Mouse (Mus musculus) megakaryocyte, embryonic 14.5 days (primary cell): Measurements from ENCODE around the gene Ppil1. TPM values are rescaled to one million over a fixed set of nuclear protein-coding genes. Genes with fewer than 3 reads are reported as not detected.

Source experiments
- H3K27me3 ChIP-seq: replicated peaks from 2 replicates; pipeline ENCODE3; 2012; ENCODE audit warnings: inconsistent platforms
- H3K36me3 ChIP-seq: replicated peaks from 2 replicates; pipeline ENCODE3; 2012; ENCODE audit warnings: low read length, inconsistent platforms, mixed read lengths
- H3K4me1 ChIP-seq: 2 replicates; pipeline ENCODE4 v1.6.1; 2012; ENCODE audit warnings: inconsistent platforms
- H3K4me3 ChIP-seq: replicated peaks from 2 replicates; pipeline ENCODE3; 2012; ENCODE audit warnings: moderate library complexity, mild to moderate bottlenecking, inconsistent platforms
- H3K9me3 ChIP-seq: 2 replicates; pipeline ENCODE4 v1.6.1; 2012; ENCODE audit warnings: inconsistent platforms
- FLI1 ChIP-seq: IDR thresholded peaks from 2 replicates; pipeline ENCODE4 v1.6.1; 2012; ENCODE audit warnings: low read length, inconsistent platforms, mixed read lengths
- GATA1 ChIP-seq: IDR thresholded peaks from 3 replicates; pipeline ENCODE4 v1.6.1; 2012; ENCODE audit warnings: mixed read lengths, low read length, inconsistent platforms, borderline replicate concordance
- polyA plus RNA-seq: library from polyadenylated mRNA; stranded (reverse); fragments of >175 nt; gene quantifications from 2 replicates; pipeline ENCODE4 v1.2.3, GENCODE M21; 2012; ENCODE audit warnings: low replicate concordance; ENCODE audit not compliant: insufficient read depth

Gene Ppil1
- 21.6 and 33.2 TPM in 2 replicates for polyA plus RNA-seq

DNA sequence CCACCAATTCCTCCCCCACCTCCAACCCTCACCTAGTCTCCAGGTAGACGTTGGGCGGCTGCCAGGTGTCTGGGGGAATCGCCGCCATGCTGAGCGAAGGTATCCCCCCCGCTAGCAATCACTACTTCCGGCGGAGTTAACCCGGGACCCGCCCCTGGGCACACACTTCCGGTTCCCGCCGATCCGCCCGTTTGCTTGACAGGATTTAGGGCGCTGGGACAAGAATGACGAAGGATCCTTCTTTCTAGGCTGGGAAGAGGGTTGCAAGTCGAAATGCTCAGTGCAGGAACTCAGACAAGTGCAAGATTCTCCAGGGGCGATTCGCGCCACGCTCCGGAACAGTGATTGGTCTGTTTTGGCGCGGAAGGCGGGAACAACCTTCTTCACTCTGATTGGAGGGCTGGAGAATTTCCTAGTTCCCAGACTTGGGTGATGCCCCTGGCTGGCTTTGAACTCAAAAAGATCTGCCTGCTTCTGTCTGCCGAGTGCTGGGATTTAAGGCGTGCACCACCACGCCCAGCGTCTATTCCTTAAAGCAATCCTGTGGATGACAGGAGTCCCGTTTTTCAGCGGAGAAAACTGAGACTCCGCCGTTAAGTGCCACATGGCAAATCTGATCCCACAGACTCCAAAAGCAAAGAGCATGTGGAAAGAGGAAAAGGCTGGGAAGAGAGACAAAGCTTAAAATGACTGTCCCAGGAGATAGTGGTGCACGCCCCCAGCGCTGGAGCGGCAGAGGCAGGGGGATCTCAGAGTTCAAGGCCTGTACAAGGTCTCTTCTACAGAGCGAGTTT, at the start of gene Ppil1:
Gene Ppil1 (minus strand): TSS at position 347 of the 794 bp plus-strand sequence.
- Histone ChIP-seq H3K36me3 (peaks cover 22% of the 10 kb centered on the region), H3K4me1 (peaks cover 75% of the 10 kb centered on the region), H3K27me3 (no peaks in the 10 kb centered on the region)

DNA sequence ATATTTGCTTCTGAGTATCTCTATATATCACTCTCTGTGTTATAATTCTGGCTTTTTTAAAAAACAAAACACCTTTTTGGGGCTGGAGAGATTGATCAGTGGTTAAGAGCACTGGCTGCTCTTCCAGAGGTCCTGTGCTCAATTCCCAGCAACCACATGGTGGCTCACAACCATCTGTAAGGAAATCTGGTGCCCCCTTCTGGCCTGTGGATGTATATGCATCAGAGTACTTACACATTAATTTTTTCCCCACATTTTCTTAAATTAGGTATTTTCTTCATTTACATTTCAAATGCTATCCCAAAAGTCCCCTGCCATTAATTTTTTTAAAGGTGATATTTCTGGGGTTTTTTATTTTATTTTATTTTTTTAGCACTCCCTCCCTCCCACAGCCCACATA, 49.3 kb upstream of the Ppil1 start:
- H3K9me3 ChIP-seq = peaks cover 5% of the 10 kb centered on the region
- no peak for TF ChIP-seq FLI1
- no peak for TF ChIP-seq GATA1
- peaks cover 2% of the 10 kb centered on the region for H3K36me3 ChIP-seq
- peaks cover 30% of the 10 kb centered on the region for H3K4me1 ChIP-seq
- H3K4me3 ChIP-seq = no peak overlapping the region
- peaks cover 4% of the 10 kb centered on the region for H3K27me3 ChIP-seq

More for the DNA sequence above, at the start of gene Ppil1:
- TF ChIP-seq FLI1 = peak; percentile 82; the same call in 1 of the 2 replicates
- TF ChIP-seq GATA1 = no peak
- Histone ChIP-seq H3K4me3 (peak within 1 kb of the TSS; percentile 97), H3K9me3 (no peaks in the 10 kb centered on the region)

DNA sequence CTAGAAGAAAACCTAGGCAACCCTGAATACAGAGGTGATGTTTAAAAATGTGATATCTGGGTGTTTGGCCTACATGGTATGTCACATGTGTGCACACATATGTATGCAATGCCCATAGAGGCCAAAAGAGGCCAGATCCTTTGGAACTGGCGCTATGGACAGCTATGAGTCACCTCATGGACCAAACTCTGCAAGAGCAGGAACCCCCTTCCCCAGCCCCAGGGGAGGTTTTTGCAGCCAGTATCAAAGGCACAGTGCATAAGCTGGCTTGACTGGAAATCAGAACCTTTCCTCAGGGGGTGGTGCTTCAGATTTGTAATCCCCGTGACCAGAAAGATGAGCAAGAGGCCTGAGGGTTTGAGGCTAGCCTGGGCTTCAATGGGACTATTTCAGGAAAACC, 48.1 kb upstream of the Ppil1 start:
- peaks cover 7% of the 10 kb centered on the region for H3K36me3 ChIP-seq
- peaks cover 4% of the 10 kb centered on the region for H3K27me3 ChIP-seq
- H3K4me3 ChIP-seq = no peak overlapping the region
- TF ChIP-seq GATA1 = no peak
- no peak for TF ChIP-seq FLI1
- peaks cover 30% of the 10 kb centered on the region for H3K4me1 ChIP-seq
- H3K9me3 ChIP-seq = peaks cover 5% of the 10 kb centered on the region

DNA sequence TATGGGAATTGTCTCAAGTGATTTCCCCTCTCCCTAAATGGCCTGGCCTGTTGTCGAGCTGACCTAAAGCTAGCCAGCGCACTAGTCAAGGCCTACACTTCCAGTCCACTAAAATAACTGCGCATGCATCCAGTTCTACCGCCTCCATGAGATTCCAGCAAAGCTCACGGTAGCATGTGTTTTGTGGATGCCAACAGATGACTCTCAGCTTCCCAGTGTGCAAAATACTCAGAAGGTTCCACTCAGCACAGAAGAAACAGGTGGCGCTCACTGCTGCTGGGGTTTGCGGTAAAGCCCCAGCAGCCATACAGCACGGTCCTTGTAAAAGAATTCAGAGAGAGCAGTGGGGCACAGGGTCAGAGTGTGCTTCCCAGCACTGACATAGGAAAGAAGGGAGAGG, 47.6 kb upstream of the Ppil1 start:
- H3K4me3 ChIP-seq = no peak overlapping the region
- peaks cover 4% of the 10 kb centered on the region for H3K27me3 ChIP-seq
- H3K9me3 ChIP-seq = peaks cover 5% of the 10 kb centered on the region
- H3K36me3 ChIP-seq = peaks cover 7% of the 10 kb centered on the region
- no peak for TF ChIP-seq GATA1
- TF ChIP-seq FLI1 = no peak
- peaks cover 26% of the 10 kb centered on the region for H3K4me1 ChIP-seq

DNA sequence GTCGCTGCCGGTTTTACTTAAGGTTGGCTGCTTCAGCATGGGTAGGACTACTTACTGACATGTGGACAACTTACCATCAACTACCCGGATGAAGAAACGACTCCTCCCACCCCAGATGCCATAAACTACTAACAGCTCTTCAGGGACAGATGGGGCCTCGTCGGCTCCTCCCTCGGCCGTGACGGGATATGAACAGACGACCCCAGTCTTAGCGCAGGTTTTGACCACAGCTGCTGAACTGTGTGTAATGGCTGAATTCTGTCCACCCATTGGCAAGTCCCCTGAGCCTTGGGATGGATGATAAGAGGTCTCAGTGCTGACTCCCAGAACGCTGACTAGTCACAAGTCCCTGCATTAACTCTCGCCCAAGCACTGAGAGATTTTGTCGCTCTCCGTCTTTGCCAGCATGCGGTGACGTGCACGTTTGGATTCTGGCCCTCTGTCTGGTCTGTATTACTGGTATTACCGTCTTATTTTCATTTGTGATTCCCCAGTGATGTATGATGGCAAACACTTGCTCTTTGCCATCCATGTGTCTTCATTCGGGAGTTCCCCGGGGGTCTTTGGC, 46.2 kb upstream of the Ppil1 start:
- no peak overlapping the region for H3K4me3 ChIP-seq
- peaks cover 5% of the 10 kb centered on the region for H3K9me3 ChIP-seq
- H3K4me1 ChIP-seq = peaks cover 20% of the 10 kb centered on the region
- TF ChIP-seq FLI1 (no peak), GATA1 (no peak)
- peaks cover 7% of the 10 kb centered on the region for H3K36me3 ChIP-seq
- peaks cover 4% of the 10 kb centered on the region for H3K27me3 ChIP-seq

DNA sequence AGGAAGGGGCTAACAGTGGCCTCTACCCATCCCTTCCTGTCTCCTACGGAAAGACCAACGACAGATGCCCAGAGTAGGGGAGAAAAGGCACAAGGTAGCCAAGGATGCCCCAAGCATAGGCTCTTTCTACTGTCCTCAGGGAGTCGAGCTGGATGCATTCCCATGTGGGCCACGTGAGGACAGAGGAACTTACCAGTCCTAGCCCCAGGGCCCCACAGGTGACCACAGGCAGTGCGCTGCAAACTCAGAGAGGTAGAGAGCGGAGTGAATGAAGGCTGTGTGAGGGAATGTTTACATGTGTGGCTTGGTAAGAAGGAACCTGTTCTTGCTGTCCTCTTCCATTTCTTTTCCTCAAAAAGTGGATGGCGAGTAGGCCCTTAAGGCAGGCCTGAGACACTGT, 41.9 kb upstream of the Ppil1 start:
- peaks cover 34% of the 10 kb centered on the region for H3K36me3 ChIP-seq
- TF ChIP-seq FLI1 (no peak), GATA1 (no peak)
- no peak overlapping the region for H3K4me3 ChIP-seq
- H3K27me3 ChIP-seq = peaks cover 2% of the 10 kb centered on the region
- peaks cover 56% of the 10 kb centered on the region for H3K4me1 ChIP-seq
- no peaks in the 10 kb centered on the region for H3K9me3 ChIP-seq

DNA sequence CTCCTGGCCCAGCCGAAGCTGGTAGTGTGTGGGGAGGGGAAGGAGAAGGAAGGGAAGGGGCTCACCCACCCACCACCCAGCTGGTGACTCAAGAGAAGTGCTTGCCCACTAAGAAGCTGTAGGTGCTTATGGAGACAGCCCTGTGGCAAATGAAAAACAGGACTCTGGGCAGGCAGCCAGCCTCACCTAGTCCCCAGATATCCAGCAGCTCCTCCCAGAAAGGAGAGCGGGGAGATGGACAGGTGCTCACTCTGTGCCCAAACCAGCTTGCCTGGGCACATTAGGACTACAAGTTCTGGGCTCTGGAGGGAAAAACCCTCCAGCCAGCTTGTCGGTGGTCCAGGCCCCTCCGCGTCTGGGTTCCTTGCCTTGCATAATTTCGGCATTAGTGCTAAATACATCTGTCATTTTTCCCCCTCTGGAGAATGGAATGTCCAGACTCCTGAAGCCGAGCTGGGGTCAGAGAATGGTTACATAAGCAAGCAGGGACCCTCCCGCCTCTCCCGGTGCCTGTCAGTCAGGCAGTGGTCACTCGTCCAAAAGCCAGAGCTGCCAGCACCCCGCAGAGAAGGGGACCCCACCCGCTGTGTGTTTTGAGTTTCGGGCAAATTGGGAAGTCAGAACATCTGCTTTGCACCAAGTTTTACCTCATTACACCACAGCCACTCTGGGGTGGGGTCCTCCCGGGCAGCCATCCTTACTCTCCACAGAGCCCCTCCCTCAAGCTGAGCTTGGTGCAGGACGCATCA, 41.2 kb upstream of the Ppil1 start:
- Histone ChIP-seq H3K9me3 (peaks cover under 1% of the 10 kb centered on the region; the same call in 1 of the 2 replicates), H3K4me1 (peaks cover 54% of the 10 kb centered on the region), H3K27me3 (peaks cover 2% of the 10 kb centered on the region), H3K4me3 (no peak overlapping the region), H3K36me3 (peaks cover 39% of the 10 kb centered on the region)
- TF ChIP-seq GATA1 (no peak), FLI1 (no peak)

DNA sequence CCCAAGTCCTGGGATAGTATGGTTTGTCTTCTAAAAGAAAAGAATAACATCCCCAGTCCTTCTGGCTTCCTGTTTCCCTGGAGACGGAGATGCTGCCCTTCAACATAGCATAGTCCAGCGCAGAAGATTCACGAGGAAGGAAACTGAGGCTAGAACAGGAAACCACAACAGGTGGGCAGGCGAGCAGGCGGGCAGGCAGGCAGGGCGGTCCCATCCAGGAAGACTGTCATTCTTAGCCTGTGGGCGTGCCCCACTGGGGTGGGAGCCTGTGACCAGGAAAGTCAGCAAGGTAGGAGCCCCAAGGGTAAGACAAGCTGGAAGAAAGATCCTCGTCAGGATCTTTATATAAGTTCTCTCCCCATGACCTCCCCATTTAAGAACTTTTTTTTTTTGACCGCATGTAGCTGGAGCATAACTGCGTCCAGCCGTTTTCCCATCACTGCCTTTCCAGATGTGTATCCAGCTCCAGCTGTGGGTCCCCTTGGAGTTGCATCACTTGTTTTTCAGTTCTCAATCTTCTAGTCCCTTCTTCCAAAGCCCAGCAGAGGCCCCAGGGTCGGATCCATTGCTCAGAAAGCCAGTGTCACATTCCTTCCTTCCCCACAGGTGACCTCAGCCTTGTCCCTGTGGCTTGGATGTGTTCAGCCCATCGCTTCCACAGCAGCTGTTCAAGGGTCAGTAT, 40.5 kb upstream of the Ppil1 start:
- Histone ChIP-seq H3K4me3 (no peak overlapping the region), H3K4me1 (peaks cover 50% of the 10 kb centered on the region), H3K27me3 (peaks cover 2% of the 10 kb centered on the region), H3K36me3 (peaks cover 46% of the 10 kb centered on the region), H3K9me3 (peaks cover 7% of the 10 kb centered on the region; the same call in 1 of the 2 replicates)
- TF ChIP-seq GATA1 (no peak), FLI1 (no peak)

DNA sequence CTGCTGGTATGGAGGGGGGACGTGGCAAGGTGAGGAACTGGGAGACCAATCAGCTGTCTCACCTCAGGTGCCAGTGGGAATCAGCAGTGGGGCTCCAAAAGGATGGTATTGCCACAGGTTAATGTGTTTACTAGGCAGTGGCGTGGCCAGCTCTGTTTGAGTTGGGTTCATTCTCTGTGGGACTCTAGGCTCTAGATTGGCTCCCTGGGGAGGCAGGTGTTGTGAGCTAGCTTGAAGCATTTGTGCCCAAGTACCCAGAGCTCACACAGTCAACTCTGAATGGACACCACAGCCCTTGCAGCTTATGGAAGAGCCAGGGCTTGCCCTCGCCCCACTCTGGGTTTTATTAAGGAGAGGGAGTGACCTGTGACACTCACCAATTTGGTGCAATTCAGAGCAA, 39.9 kb upstream of the Ppil1 start:
- Histone ChIP-seq H3K4me3 (peak overlapping the region; percentile 23), H3K9me3 (peaks cover 7% of the 10 kb centered on the region; the same call in 1 of the 2 replicates), H3K4me1 (peaks cover 50% of the 10 kb centered on the region), H3K27me3 (peaks cover 2% of the 10 kb centered on the region), H3K36me3 (peaks cover 53% of the 10 kb centered on the region)
- TF ChIP-seq FLI1 = no peak
- TF ChIP-seq GATA1 = no peak
